Comparison of ENCODE assay signal across 7 mouse cellular contexts in the genomic region with DNA sequence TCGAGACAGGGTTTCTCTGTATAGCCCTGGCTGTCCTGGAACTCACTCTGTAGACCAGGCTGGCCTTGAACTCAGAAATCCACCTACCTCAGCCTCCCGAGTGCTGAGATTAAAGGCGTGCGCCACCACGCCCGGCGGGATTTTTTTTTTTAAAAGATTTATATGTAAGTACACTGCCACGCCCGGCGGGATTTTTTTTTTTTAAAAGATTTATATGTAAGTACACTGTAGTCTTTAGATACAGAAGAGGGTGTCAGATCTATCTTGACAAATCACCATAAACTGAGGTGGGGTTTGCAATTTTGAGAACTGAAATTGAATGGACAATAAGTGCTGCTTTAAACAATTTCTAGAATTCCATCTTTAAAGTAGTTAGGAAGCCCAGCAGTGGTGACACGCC. TPM values are rescaled to one million over a fixed set of nuclear protein-coding genes. Genes with fewer than 3 reads are reported as not detected.
DNase-seq lines count a peak whose midpoint lies in the region; ATAC-seq and TF ChIP-seq lines count a peak whose summit lies in the region.

No protein-coding gene starts in this region.

- no peak for TF ChIP-seq POLR2A in limb, embryonic 14.5 days (IDR thresholded peaks at IDR 0.05; ENCODE audit: borderline replicate concordance, extremely low read depth, insufficient read depth, insufficient read length)

- 44% methylated on average over 11 of the region's 11 CpGs for WGBS in lung, embryonic 15.5 days
- 49% methylated on average over 11 of the region's 11 CpGs for WGBS in embryonic facial prominence, embryonic 14.5 days
- 42% methylated on average over 11 of the region's 11 CpGs for WGBS in limb, embryonic 14.5 days
- 44% methylated on average over 11 of the region's 11 CpGs for WGBS in stomach, embryonic 16.5 days

- DNase-seq in lung, postnatal 36 days = no peak
- no peak for DNase-seq in embryonic facial prominence, embryonic 14.5 days (ENCODE audit: low spot score)
- DNase-seq in limb, embryonic 14.5 days (ENCODE audit: low spot score) = no peak
- DNase-seq in thymus, adult 18-20 months = no peak
- no peak for DNase-seq in gastrocnemius, postnatal 4 days (ENCODE audit: low spot score in 2 of 2)

- H3K4me1 ChIP-seq in lung, embryonic 15.5 days = peaks cover 32% of the 10 kb centered on the region
- H3K4me1 ChIP-seq in embryonic facial prominence, embryonic 14.5 days (ENCODE audit: control insufficient read depth, insufficient read depth, low read length) = peaks cover 19% of the 10 kb centered on the region
- peaks cover 15% of the 10 kb centered on the region; the same call in 1 of the 2 replicates for H3K4me1 ChIP-seq in limb, embryonic 14.5 days (ENCODE audit: control insufficient read depth, insufficient read depth, low read length)
- peaks cover 9% of the 10 kb centered on the region for H3K4me1 ChIP-seq in stomach, embryonic 16.5 days (ENCODE audit: control insufficient read depth, insufficient read depth, low read length)

- H3K9me3 ChIP-seq in lung, embryonic 15.5 days = no peaks in the 10 kb centered on the region
- no peaks in the 10 kb centered on the region for H3K9me3 ChIP-seq in embryonic facial prominence, embryonic 14.5 days (ENCODE audit: control insufficient read depth, low read length)
- H3K9me3 ChIP-seq in limb, embryonic 14.5 days (ENCODE audit: control insufficient read depth, low read length) = no peaks in the 10 kb centered on the region
- no peaks in the 10 kb centered on the region for H3K9me3 ChIP-seq in stomach, embryonic 16.5 days (replicated peaks; ENCODE audit: control insufficient read depth, low read length)

- H3K9ac ChIP-seq in lung, embryonic 15.5 days = no peak overlapping the region
- no peak overlapping the region for H3K9ac ChIP-seq in embryonic facial prominence, embryonic 14.5 days (ENCODE audit: low read depth, low read length)
- H3K9ac ChIP-seq in limb, embryonic 14.5 days (ENCODE audit: low read depth, low read length, severe bottlenecking) = peak overlapping the region; percentile 66; the same call in 1 of the 2 replicates
- no peak overlapping the region; the same call in 1 of the 2 replicates for H3K9ac ChIP-seq in stomach, embryonic 16.5 days (ENCODE audit: low read length)

- peak overlapping the region; percentile 85 for H3K4me2 ChIP-seq in lung, embryonic 15.5 days
- H3K4me2 ChIP-seq in embryonic facial prominence, embryonic 14.5 days (ENCODE audit: low read depth, low read length) = peak overlapping the region; percentile 92
- H3K4me2 ChIP-seq in limb, embryonic 14.5 days (replicated peaks; ENCODE audit: low read depth, low read length, severe bottlenecking) = no peak overlapping the region
- peak overlapping the region; percentile 59 for H3K4me2 ChIP-seq in stomach, embryonic 16.5 days (ENCODE audit: low read depth, low read length)

- no peaks in the 10 kb centered on the region for H3K27me3 ChIP-seq in lung, embryonic 15.5 days
- H3K27me3 ChIP-seq in embryonic facial prominence, embryonic 14.5 days (replicated peaks; ENCODE audit: control insufficient read depth, insufficient read depth, low read length) = no peaks in the 10 kb centered on the region
- H3K27me3 ChIP-seq in limb, embryonic 14.5 days (ENCODE audit: control insufficient read depth, insufficient read depth, low read length) = no peaks in the 10 kb centered on the region
- no peaks in the 10 kb centered on the region for H3K27me3 ChIP-seq in stomach, embryonic 16.5 days (ENCODE audit: control insufficient read depth, insufficient read depth, low read length)

- ATAC-seq in lung, embryonic 15.5 days (ENCODE audit: borderline replicate concordance, extremely low read depth, low FRiP score, low TSS enrichment) = no peak
- no peak for ATAC-seq in embryonic facial prominence, embryonic 14.5 days (ENCODE audit: low read depth)
- ATAC-seq in limb, embryonic 14.5 days (ENCODE audit: low FRiP score, low read depth) = no peak
- ATAC-seq in stomach, embryonic 16.5 days (ENCODE audit: insufficient read depth, low FRiP score) = no peak

- peaks cover 33% of the 10 kb centered on the region for H3K36me3 ChIP-seq in lung, embryonic 15.5 days
- H3K36me3 ChIP-seq in embryonic facial prominence, embryonic 14.5 days (ENCODE audit: control insufficient read depth, insufficient read depth, low read length) = peaks cover 32% of the 10 kb centered on the region
- peaks cover 34% of the 10 kb centered on the region for H3K36me3 ChIP-seq in limb, embryonic 14.5 days (ENCODE audit: control insufficient read depth, insufficient read depth, low read length)
- peaks cover 10% of the 10 kb centered on the region; the same call in 1 of the 2 replicates for H3K36me3 ChIP-seq in stomach, embryonic 16.5 days (ENCODE audit: control insufficient read depth, insufficient read depth, low read length)

- peak overlapping the region; percentile 82; the same call in 1 of the 2 replicates for H3K27ac ChIP-seq in lung, embryonic 15.5 days
- no peak overlapping the region for H3K27ac ChIP-seq in embryonic facial prominence, embryonic 14.5 days (replicated peaks; ENCODE audit: low read depth, low read length)
- peak overlapping the region; percentile 52; the same call in 1 of the 2 replicates for H3K27ac ChIP-seq in limb, embryonic 14.5 days (replicated peaks; ENCODE audit: low read depth, low read length)
- H3K27ac ChIP-seq in stomach, embryonic 16.5 days (ENCODE audit: low read length) = peak overlapping the region; percentile 60

- H3K4me3 ChIP-seq in lung, embryonic 15.5 days = peak overlapping the region; percentile 67; the same call in 1 of the 2 replicates
- H3K4me3 ChIP-seq in embryonic facial prominence, embryonic 14.5 days (ENCODE audit: low read depth, low read length) = peak overlapping the region; percentile 78; the same call in 1 of the 2 replicates
- 0 out of 2 replicates have a peak overlapping the region, but pooled peaks have one; percentile 82 for H3K4me3 ChIP-seq in limb, embryonic 14.5 days (replicated peaks; ENCODE audit: low read length)
- no peak overlapping the region; the same call in 1 of the 2 replicates for H3K4me3 ChIP-seq in stomach, embryonic 16.5 days (replicated peaks; ENCODE audit: low read length)

RNA-seq across cellular contexts. Expression of gene Lmln, which starts 0.9 kb away (rescaled TPM):
- 1.7 and 4.2 TPM in 2 replicates for polyA plus RNA-seq in lung, embryonic 15.5 days (2015; fragmentation: Nextera tagmentation; extraction: Ambion mirVana)
- 2.3 and 2.5 TPM in 2 replicates for polyA plus RNA-seq in embryonic facial prominence, embryonic 14.5 days (2014; fragmentation: Nextera tagmentation; extraction: Ambion mirVana)
- 3.5 and 3.6 TPM in 2 replicates for polyA plus RNA-seq in limb, embryonic 14.5 days (2012; rRNA removed)
- polyA plus RNA-seq in limb, embryonic 14.5 days (2014; fragmentation: Nextera tagmentation; extraction: Ambion mirVana) = 1.7 and 1.9 TPM in 2 replicates
- polyA plus RNA-seq in stomach, embryonic 16.5 days (2015; fragmentation: Nextera tagmentation; extraction: Ambion mirVana) = 2.6 and 2.8 TPM in 2 replicates
- 1 to 10 TPM; 3.6 to 5.5 TPM for total RNA-seq in gastrocnemius, postnatal 4 days (2021)

RNA-seq across cellular contexts. Expression of gene Rpl35a, which starts 5.1 kb away (rescaled TPM):
- polyA plus RNA-seq in lung, embryonic 15.5 days (2015; fragmentation: Nextera tagmentation; extraction: Ambion mirVana) = 891 and 974 TPM in 2 replicates
- 940 and 1,079 TPM in 2 replicates for polyA plus RNA-seq in embryonic facial prominence, embryonic 14.5 days (2014; fragmentation: Nextera tagmentation; extraction: Ambion mirVana)
- polyA plus RNA-seq in limb, embryonic 14.5 days (2012; rRNA removed) = 974 and 1,399 TPM in 2 replicates
- polyA plus RNA-seq in limb, embryonic 14.5 days (2014; fragmentation: Nextera tagmentation; extraction: Ambion mirVana) = 967 and 1,006 TPM in 2 replicates
- polyA plus RNA-seq in stomach, embryonic 16.5 days (2015; fragmentation: Nextera tagmentation; extraction: Ambion mirVana) = 790 and 946 TPM in 2 replicates
- total RNA-seq in gastrocnemius, postnatal 4 days (2021) = 100 to 1,000 TPM; 506 to 544 TPM

RNA-seq across cellular contexts. Expression of gene Iqcg, which starts 5.4 kb away (rescaled TPM):
- 4.1 and 4.3 TPM in 2 replicates for polyA plus RNA-seq in lung, embryonic 15.5 days (2015; fragmentation: Nextera tagmentation; extraction: Ambion mirVana)
- 3.1 and 7.4 TPM in 2 replicates for polyA plus RNA-seq in embryonic facial prominence, embryonic 14.5 days (2014; fragmentation: Nextera tagmentation; extraction: Ambion mirVana)
- 0.29 and 1.1 TPM in 2 replicates for polyA plus RNA-seq in limb, embryonic 14.5 days (2012; rRNA removed)
- polyA plus RNA-seq in limb, embryonic 14.5 days (2014; fragmentation: Nextera tagmentation; extraction: Ambion mirVana) = 0.95 and 2.1 TPM in 2 replicates
- 2.4 TPM in 2 replicates for polyA plus RNA-seq in stomach, embryonic 16.5 days (2015; fragmentation: Nextera tagmentation; extraction: Ambion mirVana)
- total RNA-seq in gastrocnemius, postnatal 4 days (2021) = 1 to 10 TPM; 2.1 to 2.2 TPM
